Mouse (Mus musculus) ovary, postnatal 36 days (tissue): ENCODE results near the gene Rora.

Source experiments
- DNase-seq: peaks from one replicate; pipeline ENCODE4 v3.0.0; 2022; ENCODE audit warnings: low spot score, mixed read lengths

Rora gene

DNA sequence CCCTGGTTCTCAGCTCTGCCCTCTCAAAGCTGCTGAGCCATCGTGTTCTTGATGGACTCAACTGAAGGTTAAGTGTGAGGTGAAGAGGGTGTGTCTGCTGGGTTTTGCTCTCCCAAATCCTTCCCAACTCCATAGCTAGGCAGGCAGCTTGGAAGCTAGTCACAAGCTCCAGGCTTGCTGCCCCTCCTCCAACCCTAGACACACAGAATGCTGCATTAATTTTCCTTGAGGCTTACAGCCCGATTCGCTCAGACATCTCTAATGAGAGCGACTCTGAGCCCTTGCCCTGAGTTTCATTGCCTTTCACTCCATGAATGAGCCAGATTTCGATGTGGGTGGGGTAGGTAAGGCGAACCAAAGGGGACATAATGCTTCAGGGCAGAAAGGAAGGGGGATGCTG is 705.2 kb downstream of the Rora start:
- DNase-seq = no peak

DNA sequence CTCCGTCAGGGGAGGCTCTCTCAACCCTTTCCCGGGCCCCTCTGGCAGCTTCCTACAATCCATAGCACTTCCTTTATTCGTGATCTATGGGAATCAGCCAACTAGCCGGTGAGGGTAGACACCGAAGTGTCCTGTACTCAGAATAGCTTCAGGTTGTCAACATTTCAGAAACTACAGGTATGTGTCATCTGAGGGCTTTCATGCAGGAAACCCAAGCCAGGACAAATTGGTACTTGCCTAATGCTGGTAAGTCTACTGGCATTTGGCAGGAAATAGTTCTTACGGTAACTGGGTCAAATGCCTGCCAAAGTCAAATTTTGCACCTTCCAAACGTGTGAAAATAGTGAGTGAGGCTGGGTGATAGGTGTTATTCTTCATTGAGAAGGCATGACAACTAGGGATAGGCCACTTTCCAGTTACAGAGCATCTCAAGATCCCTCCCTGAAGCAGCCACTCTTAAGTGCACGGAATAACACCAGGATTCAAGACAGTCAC is 708.4 kb downstream of the Rora start:
- DNase-seq = no peak

DNA sequence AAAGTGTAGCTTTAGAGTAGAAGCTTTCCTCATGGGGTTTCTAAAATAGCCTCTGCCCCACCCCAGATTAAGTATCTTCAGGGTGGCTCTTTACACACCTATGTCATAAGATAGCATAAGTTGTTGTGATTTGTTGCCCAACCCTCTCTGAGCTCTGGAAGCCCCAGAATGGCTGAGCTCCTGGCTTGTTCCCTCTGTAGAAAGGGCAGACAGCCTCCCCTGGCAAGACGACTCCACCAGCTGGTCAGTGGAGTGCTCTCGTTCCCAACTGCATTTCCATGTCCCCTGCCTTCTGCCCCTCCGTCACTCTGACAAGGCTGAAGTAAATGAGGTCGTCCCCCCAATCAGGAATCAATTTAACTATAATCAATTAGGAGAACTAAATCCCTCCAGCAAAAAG is 709.2 kb downstream of the Rora start:
- DNase-seq = no peak

DNA sequence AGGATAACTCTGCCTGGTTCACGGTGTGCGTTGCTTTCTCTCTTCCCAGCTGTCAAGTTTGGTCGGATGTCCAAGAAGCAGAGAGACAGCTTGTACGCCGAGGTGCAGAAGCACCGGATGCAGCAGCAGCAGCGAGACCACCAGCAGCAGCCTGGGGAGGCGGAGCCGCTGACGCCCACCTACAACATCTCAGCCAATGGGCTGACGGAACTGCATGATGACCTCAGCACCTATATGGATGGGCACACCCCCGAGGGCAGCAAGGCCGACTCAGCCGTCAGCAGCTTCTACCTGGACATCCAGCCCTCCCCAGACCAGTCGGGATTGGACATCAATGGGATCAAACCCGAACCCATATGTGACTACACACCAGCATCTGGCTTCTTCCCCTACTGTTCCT is 710.5 kb downstream of the Rora start:
- no peak for DNase-seq

DNA sequence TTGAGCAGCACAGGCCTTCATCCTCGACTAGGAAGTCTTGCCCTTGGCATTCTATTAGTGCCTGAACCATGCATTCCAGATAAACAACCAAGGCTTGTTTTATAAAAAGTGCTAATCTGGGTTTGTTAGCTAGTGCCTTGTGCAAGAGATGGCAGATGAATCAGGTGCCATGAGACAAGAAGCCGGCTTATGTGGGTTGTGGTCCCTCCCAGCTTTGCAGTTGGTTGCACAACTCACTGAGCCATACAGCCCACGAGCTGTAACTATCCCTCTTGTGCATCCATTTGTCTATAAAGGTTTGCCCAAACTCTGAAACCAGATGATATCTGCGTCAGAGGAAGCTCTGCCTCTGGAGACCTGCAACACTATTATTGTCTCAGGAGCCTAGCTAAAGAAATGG is 713.5 kb downstream of the Rora start:
- DNase-seq = no peak

DNA sequence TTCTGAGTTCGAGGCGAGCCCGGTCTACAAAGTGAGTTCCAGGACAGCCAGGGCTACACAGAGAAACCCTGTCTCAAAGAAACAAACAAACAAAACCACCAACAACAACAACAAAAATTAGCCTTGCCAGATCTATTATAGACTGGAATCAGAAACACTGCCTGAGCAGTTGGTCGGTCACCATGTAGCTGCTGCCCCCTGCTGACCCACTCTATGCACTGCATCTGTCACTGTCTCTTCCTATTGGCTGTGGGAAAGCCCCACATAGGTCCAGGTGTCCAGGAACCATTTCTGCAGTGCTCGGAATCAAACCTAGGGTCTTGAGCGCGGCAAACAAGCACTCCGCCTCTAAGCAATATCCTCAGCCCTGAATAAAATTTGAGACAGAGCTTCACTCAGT is 714.5 kb downstream of the Rora start:
- peak; percentile 52 for DNase-seq

DNA sequence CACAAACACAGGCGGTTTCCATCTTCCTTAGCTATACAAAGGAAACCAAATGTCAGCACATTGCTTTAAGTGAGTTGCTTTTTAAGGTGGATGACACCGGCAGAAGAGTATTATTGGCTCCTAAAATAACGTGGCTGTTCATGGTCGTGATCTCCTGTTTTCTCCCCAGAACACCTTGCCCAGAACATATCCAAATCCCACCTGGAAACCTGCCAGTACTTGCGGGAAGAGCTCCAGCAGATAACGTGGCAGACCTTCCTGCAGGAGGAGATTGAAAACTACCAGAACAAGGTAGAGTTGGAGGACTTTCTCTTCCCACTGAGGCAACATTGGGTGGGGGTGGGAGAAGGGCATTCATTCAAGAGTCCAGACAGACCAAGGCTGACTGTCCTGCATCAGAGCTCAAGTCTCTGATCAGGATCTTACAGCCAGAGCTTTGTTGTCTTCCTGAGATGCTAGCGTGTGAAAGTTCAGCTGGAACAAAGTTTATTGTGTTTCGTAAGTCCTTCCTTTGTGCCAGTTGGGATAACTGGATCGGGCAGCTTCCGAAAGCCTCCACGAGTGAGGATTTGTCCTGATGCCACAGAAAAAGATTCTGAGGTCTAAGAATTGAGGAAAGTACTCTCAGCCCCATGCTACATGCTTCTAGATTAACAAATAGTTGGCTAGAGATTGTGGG is 717.6 kb downstream of the Rora start:
- DNase-seq = peak; percentile 20

DNA sequence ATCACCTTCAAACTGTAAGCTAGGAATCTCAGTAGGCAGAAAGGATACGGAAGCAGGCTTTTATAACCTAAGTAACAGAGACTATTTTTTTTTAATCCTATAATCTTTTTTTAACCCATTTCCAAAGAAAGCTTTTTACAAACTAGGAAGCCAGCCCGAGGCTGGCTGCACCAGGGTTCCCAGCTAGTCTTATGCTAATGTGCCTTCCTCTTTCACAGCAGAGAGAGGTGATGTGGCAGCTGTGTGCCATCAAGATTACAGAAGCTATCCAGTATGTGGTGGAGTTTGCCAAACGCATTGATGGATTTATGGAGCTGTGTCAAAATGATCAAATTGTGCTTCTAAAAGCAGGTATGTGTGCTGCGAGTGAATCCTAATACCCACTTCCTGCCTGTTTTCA is 719.3 kb downstream of the Rora start:
- no peak for DNase-seq

DNA sequence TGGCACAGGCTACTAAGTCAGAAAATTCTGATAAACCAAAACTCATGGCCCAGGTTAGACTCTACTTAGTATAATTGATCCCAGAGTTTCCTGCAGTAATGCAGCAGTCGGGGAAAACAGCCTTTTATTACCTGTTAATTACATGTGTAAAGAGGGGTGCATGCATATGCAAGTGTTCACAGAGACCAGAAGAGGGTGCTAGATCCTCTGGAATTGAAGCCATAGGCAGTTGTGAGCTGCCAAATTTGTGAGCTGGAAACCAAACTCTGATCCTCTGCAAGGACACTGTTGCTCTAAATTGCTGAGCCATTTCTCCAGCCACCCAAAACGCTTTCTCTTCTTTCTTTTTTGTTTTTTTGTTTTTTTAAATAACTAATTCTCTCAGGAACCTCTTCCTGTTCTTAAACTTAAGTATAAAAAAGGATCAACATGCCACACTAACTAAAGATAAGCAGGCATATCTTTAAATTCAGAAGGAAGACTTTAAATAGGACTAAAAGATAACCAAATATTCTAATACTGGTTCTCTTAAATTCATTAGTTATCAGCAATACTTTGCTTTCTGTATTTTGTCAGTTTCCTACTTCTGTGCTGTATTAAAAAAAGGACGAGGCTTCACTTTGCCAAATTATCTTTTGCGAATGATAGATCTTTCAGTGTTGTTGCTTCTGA is 723.5 kb downstream of the Rora start:
- DNase-seq = no peak

DNA sequence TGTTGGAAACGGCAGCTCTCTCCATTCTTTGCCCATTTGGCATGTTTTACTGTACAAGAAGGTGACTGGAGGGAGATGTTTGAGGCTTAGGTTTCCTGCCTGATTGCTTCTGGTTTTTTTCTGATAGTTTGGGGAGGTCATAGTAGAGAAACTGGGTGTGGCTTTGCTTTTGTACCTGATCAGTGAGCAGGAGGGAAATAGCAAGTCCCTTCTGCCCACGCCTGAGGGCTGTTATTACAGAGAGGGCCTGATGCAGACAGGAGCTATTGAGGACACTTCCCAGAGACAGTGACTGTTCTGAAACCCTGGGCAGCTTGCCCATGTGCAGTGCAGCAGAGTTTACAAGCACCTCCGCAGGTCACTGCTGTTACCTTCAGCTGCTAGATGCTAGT is 724.1 kb downstream of the Rora start:
- no peak for DNase-seq

DNA sequence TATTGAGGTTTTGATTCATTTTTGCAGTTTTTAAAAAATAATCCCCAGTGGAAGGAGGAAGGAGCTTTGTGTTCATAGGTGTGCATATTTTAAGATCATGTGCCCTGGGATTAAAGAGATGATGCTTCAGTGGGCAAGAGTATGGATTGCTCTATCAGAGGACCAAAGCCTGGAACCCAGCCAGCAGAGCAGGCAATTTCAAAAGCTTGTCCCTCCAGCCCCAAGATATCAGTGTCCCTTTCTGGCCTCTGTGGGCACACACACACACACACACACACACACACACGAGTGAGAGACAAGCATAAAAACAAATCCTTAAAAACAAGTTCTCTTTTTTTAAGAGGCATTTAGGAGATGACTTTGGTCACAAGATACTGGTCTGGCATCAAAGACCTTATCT is 727.0 kb downstream of the Rora start:
- no peak for DNase-seq

DNA sequence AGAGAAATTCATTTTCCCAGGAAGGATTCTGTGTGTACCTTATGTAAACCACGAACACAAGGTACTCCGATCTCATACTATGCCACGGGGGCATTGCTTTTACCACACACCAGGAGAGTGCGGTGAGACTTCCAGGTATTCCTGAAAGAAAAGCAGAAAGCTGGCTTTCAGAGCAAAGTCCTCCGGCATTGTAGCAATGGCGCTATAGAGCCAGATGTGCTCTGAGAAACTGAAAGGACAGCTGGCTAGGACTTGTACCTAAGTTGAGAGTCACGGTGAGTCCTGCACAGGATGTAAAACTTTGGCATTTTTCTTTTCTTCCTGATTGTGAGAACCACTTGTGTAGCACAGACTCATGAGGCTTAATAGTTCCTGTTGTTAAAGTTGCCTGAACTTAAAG is 728.2 kb downstream of the Rora start:
- DNase-seq = no peak

DNA sequence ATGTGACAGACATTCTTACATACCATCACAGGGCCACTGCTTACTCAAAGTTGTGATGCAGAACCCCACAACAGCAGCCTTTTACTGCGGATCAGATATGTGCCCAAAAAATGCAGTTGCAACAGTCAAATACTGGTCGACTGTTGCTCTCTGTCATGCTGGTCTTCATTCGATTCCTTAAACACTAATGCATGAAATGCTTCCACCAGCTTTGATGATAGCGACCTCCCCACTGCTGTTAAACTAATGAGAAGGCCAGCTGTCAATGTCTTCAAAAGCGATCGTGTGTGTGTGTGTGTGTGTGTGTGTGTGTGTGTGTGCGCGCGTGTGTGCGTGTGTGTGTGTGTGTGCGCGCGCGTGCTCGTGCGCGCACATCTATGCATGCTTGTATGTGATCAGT is 730.9 kb downstream of the Rora start:
- no peak for DNase-seq

DNA sequence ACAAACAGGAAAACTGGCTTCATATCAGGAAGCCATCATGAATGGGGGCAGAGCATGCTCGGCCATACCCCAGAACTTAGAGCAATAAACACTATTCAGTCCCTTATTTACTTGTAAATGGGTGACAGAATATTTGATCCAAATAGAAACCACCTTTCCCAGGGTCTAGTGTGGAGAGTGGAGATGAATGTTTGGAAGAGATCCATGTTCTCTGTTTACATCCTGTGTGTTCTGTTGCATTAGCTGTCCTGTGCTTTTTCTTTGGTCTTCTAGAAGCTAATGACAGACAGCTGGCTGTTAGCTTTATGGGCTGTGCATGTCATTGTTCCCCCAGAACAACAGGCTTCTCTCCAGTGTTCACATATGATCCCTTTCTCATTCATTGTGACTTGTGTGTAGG is 731.3 kb downstream of the Rora start:
- no peak for DNase-seq

DNA sequence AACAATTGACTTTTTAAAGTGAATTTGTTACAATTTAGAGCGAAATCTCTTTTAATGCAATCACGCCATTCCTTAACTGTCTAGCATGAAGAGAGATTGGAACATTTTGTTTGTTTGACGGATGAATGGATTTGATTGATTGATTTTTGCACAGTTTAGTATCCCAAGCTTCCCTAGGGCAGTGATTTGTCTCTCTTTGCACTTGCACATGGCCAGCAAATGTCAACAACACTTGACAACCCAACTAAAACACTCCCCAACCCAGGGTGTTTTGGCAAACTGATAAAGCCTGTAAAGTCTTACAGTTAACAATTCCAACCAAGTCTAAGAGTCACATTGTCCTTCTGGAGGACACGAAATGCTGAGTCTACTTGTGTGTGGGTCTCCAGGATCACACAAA is 733.7 kb downstream of the Rora start:
- no peak for DNase-seq

DNA sequence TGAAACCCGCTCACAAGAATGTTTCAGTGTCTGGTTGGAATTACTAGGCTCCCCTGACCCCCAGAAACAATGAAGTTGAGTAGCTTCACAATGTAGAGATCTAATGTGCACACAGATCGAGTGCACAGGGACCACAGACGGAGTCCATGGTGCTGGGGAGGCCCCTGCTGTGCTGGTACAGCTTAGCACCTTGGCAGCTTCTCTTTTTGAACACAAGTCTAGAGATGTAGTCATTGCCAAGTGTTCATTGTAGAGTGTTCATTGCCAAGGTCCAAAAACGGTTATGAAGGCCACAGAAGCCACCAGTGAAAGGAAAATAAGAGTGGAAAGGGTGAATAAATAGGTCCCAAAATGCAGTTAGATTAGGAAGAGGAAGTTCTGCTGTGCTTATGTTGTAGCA is 737.0 kb downstream of the Rora start:
- no peak for DNase-seq

DNA sequence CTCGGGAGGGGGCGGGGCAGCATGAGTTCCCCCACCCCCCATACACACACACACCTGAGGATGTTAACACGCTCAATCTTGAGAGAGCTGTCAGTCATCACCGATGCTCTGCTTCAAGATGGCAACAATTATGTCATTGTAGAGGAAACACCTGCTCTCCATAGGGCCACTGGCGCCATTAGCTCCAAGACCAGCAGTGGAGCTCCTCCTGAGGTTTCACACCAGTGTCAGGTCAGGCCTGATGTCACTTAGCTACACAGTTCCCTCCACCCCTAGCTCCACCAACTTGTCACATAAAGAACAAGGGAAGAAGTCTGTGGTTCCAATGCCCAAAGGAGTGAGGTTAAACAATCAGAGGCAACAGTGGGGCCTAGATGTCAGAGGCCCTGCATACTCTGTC is 740.6 kb downstream of the Rora start:
- no peak for DNase-seq

DNA sequence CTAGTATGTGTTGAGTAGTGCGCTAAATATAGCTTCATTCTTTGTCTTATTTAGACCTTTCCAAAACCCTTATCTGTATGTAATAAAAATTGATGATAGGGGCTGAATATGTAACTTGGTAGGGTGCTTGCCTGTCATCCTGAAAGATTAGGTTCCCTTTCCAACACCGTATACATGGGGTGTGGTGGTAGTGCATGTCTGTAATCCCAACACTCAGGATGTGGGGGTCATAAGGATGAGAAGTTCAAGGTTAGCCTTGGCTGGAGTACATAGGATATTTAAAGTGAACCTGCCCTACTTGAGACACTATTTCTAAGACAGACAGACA is 743.8 kb downstream of the Rora start:
- DNase-seq = no peak

DNA sequence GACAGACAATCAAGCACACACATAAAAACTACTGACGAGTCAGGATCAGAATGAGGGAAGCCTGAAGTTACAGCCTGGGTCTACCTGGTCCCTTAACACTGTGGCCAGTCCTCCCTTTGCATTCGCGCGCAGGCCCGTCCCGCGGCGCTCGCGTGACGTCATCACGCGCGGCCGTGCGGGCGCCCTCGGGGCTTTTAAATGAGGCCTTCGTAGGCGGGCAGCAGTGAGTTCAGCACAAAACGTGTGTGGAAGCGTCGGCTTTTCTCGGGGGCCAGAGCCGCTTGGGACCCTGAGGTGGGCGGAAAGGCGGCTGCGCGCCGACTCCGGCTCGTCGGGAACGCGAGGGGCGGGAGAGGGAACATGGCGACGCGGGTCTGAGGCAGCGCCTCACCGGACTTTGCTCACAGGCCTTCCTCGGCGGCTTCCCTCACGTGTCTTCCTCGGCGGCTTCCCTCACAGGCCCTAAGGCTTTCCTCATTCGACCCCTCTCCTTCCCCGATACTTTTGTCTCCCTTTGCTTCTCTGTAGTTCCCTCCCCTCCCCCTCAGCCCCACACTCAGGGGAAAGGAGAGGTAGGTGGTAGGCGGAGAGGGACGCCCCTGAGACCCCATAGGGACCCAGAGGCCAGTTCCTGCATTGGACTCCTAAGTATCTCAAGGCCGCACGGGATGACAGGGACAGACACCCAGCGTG is 744.3 kb downstream of the Rora start, which contains the start of gene Ice2:
Gene Ice2 (plus strand): TSS at position 147 of the 693 bp plus-strand sequence.
- peak; percentile 77 for DNase-seq

DNA sequence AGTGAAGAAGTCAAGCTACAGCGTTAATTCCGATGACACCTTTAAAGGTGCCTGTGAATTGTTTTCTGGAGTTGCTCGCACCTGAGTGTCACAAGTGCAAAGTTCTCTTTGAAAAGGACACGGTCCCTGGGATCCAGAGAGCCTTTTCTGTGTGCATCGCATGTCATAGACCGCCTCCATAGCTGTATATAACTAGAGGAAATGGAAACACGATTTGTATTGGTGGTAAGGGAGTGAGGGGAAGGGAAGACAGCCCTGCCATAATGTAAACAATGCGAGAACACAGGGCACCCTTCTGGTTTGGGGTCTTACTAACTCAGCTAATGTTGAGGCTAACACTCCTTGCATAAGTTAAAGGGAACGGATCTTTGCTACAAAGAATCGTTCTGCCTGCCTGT is 744.9 kb downstream of the Rora start:
- no peak for DNase-seq

DNA sequence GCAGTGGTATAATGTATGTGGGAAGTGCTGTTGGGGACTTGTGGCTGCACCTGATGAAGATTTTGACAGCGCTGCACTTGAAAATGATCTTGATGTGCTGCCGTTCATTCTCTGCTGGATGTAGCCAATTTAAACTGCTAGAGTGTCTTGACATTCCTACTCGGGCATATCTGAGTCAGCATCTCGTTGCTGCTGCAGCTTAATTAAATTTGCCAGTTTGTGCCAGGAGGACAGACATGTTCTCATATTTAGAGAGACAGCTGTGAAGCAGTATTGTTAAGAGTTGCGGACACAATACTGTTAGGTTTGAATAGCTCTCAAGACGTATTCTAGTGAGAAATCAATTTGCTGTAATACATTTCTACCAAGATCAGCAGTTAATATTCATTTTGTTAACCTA is 751.1 kb downstream of the Rora start:
- DNase-seq = no peak

DNA sequence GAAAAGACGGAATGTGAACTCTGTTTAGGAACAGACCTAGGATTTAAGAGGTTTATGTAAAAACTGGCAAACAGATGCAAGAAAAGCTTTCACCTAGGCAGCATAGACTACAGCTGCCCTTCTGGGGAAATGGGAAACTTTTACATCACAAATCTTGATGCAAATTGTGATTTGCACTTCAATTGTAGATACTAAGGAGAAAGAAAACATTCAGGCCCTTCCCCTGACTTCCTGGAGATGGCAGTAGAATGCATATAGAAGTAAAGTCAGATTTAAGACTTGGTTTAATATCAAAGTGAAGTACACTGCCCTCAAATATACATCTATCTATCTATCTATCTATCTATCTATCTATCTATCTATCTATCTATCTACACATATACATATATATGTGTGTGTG is 765.9 kb downstream of the Rora start:
- no peak for DNase-seq

DNA sequence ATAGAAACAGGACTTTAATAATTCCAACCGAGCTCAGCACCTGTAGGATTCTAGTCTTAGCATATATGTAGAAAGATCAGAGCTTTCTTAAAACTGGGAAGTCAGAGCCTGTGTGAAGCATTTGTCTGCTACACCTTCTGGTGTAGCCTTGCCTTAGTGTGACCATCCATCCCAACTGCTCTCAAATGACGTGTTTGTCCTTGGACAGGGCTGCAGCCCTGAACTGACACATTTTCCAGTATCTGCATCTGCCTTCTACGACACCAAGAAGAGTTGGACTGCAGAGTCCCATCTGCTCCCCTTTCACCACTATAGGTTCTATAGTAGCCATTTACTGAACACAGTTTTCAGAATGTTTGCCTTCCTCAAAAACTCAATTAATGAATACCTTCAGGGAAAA is 776.9 kb downstream of the Rora start:
- no peak for DNase-seq
